Mouse (Mus musculus) embryo, embryonic 9.5 days (tissue): ENCODE measurements around the gene St3gal3.
A peak's percentile ranks its signal among the peaks of the same experiment; 100 is the strongest.

Experiments used
- DNase-seq: peaks from one replicate; pipeline ENCODE4 v3.0.0-alpha.2; 2017; ENCODE audit errors: extremely low spot score

St3gal3 gene

DNA sequence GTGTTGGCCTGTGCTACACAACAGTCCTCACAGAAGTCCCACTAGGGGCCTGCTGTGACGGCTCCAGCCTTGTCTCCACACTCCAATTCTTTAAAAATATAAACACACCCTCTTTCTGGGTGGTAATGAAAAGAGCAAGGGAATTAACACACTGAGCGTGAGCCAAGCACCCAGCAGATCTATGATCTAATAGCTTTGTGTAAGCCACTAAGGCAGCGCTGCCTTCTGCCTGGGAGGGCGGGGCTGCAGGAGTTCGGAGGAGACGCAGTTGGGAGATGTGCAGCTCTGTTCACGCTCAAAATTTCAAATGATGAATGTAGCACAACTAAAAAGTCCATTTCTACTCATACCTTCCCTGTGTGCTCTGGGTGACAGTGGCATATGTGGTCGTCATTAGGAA, 115.1 kb downstream of the St3gal3 start:
- no peak for DNase-seq

DNA sequence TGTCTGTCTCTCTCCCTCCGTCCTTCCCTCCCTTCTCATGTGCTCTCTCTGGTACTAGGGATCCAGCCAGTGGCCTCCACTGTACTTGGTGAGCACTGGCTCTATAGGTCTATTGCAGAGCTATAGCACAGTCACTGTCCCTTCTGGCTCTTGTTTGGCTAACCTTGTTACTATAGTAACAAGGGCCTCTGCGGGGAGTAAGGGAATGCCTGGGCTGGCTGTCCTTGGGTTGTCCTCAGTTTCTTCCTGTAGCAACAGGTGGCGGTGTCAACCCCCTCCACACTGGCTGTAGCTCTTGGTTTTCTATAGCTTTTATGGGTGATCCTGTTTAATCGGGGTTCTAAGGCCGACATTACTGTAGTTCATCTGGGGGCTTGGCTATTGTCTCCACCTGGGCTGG, 115.5 kb downstream of the St3gal3 start:
- no peak for DNase-seq

DNA sequence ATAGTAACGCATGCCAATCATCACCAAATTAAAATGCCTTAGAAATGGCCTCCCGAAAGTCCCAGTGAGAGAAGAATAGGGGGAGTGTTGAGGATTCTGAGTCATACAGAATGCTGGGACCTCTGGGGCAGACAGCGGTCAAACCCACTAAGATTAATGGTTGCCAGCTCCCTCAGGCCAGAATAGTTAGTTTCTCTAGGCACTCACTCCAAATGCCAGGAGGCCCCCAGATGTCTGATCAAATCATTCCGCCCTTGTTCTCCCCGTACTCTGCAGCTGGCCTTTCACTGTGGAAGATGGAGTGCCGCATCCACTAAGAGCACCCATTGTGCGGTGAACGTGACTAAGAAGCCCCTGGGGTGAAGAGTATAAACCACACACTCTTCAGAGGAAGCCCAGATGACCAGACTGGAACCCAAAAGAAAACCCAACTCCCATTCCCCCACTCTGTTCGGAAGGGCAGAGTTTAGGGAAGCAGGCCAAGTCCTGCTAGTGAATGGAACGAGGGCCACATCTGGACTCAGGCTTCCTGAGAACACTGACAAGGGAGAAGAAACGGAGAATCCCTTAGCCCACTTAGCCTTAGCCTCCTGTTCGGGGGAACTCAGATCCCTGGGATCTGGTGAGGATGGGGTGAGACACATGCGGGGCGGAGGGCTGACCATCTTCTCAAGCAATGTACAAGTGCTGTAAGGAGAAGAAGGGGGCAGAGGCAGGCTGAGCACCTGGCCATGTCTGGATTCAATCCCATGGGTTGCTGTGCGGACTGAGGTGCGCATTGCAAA, 117.5 kb downstream of the St3gal3 start:
- DNase-seq = no peak

DNA sequence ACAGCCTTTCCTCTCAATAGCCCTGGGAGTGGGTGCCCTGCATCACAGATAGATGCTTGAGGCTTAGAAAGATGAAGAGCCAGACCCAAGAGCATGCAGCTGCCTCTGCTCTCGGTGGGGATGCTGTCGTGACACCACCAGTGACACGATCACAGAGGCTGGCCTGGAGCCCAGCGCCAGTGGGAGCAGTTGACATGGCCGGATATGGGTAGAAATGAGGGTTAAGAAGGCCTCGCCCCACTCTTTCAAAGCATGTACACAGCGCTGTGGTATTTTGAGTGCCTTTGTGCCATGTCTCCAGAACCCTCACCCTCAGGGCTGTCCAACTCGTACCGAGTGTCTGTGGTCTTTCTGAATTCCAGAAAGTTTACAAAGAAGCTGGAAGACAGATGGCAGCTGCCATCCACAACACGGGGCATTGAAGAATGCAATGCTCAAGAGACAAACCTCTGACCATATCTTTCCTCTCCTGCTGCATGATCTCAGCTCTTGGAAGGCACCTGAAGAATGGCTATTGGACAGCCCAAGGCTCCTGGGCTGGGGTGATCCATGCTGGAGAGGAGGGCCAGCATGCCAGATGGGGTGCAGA, 118.3 kb downstream of the St3gal3 start:
- DNase-seq = no peak

DNA sequence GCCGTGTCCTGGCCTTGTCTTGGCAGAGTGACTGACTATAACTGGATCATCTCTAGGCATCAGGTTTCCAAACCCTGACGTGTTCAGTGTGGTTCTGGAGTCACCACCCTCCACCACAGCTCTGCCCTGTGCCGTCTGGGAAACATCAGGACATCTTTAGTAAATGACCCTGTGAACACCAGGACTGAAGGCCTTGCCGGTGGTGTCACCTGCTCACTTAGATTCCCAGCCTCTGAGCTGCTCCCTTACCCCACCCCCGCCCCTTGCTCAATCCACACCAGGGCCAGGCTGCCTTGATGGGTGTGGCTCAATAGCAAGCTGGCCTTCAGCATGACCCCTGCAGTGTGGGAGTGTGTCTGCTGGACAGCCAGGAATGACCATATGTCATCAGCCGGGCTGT, 119.1 kb downstream of the St3gal3 start:
- DNase-seq = no peak

DNA sequence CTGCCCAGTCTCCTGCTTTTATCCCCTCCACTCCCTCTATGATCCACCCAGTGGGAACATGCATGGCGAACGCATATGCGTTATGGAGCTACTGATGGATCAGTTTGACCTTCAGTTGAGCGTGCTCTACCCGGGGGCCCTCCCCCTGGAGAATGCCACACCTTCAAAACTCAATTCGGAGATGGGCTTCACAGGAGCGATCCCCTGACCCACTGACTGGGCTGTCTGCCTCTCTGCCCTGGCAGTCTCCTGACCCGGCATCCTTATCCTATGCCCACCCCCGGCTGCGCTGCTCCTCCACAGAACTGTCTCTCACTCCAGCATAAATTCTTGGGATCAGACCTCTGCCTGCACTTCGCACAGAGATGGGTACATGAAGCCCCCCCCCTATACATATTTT, 119.6 kb downstream of the St3gal3 start:
- no peak for DNase-seq

DNA sequence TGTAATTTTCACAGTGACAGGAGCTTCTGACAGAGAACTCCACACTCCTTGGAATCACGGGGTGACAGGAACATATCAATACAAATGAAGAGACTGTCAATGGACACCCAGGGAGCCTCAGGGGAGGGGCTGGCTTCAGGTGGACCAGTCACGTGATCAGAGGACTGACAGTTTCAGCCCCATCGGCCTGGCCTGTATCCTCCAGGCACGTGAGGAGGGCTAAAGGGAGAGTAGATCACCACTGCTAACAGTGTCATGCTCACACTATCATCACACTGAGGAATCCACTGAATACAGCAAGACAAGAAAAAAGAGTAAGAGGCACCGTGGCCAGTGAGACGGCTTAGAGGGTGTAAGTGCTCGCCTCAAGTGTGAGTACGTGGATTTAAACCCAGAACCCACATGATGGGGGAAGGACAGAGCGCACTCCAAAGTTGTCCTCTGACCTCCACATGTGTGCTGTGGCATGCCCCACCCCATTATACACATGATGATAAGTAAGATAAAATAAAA, 124.0 kb downstream of the St3gal3 start:
- no peak for DNase-seq

DNA sequence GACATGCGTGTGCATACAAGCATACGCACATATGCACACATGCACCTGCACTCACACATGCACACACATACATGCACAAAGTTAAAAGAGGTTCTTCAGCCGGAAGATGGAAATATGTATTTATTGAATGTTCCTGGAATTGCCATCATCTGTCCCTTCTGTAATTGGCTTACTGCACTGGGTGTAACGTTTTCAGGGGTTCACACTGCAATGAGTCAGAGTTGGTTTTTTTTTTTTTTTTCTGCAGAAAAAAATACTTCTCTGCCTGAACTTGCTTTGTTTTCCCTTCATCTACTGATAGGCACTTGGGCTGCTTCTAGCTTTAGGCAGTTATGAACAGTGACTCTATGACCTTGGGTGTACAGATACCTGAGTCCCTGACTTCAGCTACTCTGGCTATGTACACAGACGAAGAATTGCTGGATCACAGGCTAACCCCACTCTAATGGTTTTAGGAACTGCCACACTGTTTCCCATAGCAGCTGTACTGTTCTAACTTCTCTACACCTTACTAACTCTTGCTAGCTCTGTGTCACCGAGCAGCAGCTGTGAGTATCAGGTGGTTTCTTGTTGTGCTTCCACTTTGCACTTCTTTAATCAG, 126.2 kb downstream of the St3gal3 start:
- no peak for DNase-seq

DNA sequence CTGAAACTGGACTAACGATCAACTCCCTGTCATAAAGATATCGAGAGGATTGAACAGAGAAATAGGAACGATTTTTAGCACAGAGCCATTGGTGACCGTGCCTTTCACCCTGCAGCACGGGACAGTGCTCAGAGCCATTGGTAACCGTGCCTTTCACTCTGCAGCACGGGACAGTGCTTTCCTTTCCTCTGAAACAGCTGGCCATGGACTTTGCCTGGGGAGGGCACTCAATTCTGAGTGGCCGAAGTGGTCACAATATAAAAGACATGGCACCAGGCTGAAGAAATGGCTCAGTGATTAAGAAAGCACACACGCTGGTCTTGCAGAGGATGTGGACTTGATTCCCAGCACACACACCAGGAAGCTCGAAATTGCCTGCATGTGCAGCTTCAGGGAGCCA, 133.4 kb downstream of the St3gal3 start:
- DNase-seq = no peak

DNA sequence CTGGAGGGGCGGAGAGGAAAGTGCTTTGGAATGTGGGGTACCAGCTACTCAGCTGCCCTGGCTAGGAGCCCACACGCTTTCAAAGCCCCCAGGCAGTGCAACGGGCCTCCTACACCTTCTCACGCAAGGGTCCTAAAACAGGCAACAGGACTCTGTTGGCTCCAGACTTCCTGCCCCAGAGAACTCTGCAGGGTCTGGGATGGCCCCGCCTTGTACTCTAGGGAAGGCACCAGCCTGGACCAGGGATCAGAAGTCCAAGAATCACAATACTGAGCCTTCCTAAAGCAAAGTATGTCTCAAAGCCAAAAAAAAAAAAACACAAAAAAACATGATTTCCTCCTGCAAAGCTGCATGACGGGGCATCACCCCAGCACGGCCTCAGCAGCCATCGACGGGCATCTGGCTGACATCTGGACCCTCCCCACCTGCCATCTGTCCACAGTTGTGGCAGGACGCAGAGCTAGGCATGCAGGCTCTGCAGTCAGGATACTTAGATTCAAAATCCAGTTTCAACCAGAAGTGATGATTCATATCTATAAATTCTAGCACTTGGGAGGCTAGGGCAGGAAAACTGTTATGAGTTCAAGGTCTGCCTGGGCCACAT, 134.0 kb downstream of the St3gal3 start:
- no peak for DNase-seq

DNA sequence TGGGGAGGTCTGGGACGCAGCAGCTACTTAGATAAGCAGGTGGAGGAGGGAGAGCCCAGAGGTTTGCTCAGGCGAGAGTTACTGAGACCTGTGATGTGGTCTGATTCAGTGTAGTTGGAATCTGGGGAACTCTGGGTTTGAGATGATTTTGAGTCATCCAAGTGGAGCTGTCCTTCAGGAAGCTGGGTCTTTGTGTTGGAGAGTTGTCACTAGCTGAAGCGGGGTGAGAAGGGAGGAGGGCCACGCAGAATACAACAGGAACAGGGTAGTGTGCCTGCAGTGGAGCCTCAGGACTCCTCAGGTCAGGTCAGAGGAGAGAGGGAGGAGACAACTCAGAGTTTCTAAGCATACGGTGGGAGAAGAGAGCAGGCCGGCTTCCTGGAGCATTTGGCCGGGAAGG, 134.8 kb downstream of the St3gal3 start:
- DNase-seq = no peak

DNA sequence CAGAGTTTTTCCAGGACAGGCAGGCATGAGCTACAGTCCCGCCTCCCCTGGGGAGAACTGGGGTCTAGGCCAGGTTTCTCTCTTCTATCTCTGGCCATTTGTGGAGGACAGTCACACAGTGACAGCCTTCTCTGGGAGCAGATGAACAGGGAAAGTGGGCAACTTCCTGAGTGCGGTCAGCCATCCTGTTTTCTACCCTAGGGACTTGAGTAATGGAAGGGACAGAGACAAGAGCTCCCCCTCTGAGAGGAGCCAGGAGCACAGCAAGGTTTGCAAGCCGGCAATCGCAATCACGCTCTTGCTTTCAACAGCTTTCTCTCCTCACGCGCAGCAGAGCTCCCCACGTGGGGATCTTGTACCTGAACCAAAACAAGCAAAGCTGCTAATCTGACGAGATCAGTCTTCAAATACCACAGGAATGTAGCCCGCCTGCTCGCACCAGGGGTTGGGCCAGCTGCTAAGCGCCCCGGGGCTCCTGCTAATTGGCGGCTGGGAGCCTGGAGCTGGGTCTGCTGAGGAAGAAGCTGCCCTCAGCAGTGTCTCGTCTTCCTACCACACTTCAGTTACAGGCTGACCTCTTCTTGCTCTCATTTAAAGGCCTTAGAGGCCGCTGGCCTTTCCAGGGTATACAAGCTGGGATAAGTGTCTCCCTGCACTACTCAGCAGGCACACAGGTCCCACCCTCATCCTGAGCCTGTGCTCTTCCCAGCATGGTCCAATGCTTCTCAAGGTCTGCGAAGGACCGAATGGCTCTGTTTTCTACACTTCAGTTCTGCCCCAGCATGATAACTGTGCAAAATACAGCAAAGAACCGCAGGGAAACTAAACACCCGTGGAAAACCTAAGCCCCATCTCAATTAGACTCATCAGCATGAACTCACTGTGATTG, 137.1 kb downstream of the St3gal3 start:
- DNase-seq = peak; percentile 46

DNA sequence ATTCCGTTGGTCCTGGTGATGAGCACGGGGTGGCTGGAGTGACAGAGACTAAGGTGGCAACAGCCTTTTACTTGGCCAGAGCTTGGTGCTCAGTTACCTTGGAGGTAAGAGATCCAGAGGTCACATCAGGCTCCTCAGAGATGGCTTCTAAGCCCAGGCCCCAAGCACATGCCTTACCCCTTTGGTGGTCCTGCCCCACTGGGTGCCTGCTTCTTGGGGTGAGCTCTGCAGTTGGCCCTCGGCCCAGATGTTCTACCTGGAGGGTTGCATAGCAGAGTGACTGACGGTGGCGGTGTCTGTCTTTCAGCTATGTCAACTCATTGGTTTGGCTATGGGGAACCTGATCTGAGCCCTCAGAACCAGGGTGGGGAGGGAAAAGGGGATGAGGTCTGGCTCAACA, 138.0 kb downstream of the St3gal3 start:
- DNase-seq = no peak

DNA sequence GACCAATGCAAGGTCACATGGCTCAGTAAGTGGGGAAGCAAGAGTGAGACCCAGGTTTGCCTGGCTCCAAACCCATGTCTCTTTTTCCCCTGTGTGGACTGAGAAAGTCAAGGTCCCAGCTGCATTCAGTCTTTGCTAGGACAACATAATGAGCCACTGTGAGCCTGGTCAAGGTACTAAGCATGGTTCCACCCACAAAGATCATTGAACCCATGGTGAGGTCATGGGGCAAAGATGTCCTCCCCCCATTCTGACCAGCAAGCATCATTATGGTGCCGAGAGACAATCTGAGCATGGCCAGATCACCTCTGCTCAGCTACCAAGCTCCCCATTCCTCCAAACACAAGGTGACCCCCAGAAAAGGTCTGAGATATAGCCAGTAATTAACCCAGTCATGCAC, 139.3 kb downstream of the St3gal3 start:
- no peak for DNase-seq

DNA sequence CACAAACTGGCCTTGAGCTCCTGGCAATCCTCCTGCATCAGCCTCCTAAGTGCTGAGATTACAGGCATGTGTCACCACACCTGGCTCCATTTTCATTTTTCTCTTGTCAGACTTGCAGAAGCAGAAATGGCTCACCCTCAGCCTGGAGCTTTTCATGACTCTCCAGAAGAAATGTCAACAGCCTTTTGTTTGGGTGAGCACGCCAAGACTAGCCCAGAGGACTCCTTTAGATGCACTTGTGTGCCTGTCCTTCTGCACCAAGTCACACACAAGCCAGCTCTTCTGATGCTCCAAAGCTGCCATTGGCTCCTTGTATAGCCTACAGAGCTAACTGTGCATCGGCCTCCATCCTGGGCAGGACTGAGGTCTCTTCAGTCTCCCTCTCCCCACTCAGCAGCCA, 141.3 kb downstream of the St3gal3 start:
- DNase-seq = no peak

DNA sequence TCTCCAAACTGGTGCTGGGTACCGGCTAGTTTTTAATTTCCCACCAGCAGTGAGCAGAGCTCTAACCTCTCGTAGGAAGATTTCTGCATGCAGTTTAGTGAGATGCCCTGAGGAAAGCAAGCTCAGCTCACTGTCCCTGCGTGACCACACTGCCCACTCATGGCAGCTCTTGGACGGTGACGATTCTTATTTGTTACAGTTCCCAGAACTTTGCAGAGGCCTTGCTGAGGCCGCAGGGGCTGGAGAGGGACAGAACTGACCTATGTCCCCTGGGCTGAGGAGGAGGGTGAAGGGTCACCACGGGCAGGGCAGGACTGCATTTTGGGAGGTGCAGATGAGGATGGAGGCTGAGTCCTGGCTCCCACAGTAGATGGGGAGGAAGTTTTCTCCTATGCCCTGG, 141.8 kb downstream of the St3gal3 start:
- DNase-seq = no peak

DNA sequence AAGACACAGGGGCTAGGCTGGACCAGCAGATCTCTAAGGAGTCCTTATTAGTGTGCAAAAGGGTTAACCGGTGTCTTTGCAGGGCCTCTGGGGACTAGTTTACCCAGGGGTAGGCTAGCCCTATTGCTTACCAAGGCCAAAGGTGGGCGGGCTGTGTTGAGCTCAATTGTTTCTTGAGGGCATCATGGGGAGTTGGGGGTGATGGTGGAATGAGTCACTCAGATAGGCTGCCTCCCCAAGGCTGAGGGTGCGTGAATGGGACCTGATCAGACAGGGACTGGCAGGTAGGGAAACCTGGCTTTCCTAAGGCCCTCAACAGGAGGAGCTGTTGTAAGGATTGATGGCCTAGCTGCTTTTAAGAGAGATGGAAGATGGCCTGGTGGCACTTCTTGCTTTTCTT, 142.7 kb downstream of the St3gal3 start:
- no peak for DNase-seq

DNA sequence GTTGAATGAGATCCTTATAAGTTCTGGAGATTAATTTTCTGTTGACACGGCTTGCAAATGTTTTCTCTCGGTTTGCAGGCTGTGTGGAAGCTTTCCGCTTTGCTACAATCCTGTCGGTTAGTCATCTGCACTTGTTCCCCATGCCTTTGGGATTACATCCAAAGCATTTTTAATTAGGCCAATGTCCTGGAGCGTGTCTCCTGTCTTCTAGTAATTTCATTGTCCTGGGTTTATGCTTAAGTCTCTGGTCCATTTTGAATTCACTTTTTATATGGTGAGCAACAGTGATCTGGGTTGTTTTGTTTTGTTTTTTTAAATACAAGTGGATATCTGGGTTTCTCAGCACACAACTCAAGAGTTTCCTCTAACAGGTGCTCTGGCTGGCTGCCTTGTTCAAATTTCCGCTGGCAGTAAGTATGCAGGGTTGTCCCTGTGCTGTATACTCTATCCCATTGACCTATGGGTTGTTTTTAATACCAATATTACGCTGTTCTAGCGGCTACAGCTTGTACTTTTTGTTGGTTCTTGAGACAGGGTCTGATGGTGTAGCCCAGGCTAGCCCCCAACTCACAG, 143.6 kb downstream of the St3gal3 start:
- DNase-seq = no peak

DNA sequence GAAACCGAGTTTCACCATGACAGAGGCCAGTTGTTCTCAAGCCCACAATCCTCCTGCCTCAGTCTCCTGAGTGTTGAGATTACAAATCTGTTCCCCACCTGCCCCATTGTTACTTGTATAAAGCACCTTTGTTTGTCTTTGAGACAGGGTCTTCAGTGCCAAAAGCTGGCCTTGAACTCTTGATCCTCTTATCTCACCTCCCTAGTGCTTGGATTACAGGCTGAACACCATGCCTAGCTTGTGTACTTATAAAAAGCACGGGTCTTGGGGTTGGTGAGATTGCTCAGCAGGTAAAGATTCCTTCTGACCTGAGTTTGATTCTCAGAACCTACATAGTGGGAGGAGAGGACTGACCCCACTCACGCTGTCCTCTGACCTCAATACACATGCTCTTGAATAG, 144.1 kb downstream of the St3gal3 start:
- DNase-seq = no peak

DNA sequence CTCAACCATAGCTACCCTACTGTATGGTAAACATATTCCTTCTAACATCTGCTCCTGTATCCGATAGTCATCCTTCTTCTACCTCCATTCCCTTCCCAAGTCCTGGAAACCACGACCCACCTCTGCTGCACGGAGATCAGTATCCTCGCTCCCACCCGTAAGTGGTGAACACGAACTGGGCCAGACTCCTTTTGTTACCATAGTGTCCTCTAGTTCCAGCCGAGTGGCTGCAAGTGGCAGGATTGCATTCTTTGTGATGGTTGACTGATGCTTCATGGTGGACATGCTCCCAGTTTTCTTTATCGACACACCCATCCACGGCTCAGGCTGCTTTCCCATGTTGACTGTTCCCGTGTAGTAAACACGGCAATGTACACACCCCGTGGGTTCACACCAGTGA, 144.9 kb downstream of the St3gal3 start:
- no peak for DNase-seq

DNA sequence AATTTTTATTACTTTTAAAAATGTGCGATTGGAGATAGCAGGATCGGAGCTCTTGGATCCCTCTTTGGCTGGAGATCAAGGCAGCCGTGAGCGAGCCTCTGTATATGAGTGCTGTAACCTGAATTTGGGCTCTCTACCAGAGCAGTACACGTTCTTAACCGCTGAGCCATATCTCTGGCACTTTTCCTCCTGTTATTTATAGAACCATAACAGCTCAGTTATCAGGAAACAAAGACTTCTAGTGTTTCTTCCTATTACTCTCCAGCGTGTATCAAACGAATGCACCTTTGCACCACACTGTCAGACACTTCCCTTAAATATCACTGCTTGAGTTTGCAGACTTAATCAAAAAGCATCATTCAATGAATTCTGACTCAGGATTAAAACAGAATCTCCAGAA, 147.9 kb downstream of the St3gal3 start:
- DNase-seq = no peak
